Mouse (Mus musculus): Measurements from ENCODE around the gene Ncan. TPM values are rescaled to one million over a fixed set of nuclear protein-coding genes. Genes with fewer than 3 reads are reported as not detected.

Ncan gene
- polyA plus RNA-seq (2017; shearing (Covaris generic)) = not detected

DNA sequence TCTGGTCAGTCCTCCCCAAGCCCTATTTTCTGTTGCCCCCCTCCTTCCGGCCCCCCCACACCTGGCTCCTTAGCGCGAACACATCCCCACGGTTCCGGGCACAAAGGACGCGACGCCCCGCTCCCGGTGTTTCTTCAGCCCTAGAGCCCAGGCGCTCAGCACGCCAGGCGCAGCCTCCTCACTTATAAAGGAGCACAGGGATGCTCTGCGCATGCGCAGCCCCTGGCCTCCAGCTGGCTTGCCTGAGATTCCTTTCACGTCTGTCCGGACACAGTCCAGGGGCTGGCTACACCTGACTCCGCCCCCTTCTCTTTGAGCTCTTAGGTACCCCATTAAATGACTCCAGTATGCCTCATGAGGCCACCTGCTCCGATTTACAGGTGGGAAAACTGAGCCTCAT lies at the start of gene Ncan:
Gene Ncan (minus strand): TSS at position 207 of the 400 bp plus-strand sequence.
- no peak for ATAC-seq

DNA sequence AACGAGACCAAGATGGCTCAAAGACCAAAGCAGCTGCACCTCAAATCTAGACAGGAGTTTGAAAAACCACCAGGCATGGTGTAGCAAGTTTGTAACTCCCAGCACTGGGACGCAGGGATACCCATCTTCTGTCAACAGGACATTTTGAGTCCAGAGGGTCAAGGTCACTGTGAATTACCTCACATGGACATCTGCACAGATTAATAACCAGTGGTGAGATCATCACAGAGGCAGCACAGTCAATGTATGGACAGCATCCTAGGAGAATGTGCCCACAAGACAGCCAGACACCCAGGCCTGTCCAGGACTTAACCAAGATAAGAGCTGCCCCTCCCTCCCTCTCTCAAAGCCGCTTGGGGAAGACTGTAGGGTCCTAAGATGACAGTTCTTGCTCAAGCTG lies 49.4 kb upstream of the Ncan start:
- ATAC-seq = no peak

- ATAC-seq = peak; percentile 88
These were observed 45.9 kb upstream of the Ncan start for GRCm38 (mm10) chr8:70166504-70167110.

GRCm38 (mm10) chr8:70163316-70163715 lies 42.6 kb upstream of the Ncan start:
- ATAC-seq = no peak

DNA sequence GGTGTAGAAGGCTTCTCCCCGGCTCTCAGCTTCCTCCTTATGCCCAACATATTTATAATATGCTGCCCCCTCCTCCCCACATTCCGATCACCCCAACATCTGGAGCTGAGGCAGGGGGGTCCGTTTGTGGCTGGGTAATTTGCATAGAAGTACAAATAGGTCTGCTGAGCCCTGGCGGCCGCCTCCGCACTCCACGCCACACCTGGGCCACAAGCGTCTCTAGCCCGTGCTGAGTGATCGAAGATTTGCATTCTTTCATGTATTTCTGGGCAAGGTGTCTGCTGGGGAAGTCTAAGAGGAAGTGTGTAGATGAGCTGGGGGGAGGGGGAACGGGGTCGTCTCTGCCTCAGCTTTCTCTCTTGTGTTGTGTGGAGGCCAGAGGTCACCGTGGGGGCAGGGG lies 39.3 kb upstream of the Ncan start:
- peak; percentile 72 for ATAC-seq

GRCm38 (mm10) chr8:70159211-70159610 lies 38.5 kb upstream of the Ncan start:
- ATAC-seq = no peak

DNA sequence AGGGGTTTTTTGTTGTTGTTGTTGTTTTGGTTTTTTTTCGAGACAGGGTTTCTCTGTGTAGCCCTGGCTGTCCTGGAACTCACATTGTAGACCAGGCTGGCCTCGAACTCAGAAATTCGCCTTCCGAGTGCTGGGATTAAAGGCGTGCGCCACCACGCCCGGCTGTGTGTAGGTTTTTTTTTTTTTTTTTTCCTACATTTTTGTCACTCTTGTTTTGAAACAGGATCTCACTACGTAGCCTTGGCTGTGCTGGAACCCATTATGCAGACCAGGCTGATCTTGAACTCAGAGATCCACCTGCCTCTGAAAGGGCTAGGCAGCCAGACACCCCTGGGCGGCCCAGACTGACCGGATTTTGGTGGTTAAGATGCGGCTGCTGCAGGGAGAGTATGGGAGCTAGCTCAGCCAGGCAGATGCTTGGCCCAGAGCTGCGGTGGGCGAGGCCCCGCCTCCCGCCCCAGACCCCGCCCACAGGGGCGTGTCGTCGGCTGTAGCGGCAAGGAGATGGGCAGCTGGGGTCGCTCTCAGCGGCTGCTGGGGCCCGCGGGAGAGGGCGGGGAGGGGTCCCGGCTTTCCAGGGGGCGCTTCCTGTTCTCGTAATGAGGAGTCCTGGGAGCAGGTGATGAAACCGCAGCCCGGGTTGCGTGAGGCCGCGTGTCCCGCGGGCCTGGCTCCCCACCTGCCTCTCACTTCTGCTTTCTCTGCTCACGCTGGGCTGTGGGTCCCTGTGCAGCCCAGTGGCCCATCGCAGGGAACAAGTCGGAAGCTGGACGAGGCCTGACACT lies 37.6 kb upstream of the Ncan start:
- peak; percentile 69 for ATAC-seq

DNA sequence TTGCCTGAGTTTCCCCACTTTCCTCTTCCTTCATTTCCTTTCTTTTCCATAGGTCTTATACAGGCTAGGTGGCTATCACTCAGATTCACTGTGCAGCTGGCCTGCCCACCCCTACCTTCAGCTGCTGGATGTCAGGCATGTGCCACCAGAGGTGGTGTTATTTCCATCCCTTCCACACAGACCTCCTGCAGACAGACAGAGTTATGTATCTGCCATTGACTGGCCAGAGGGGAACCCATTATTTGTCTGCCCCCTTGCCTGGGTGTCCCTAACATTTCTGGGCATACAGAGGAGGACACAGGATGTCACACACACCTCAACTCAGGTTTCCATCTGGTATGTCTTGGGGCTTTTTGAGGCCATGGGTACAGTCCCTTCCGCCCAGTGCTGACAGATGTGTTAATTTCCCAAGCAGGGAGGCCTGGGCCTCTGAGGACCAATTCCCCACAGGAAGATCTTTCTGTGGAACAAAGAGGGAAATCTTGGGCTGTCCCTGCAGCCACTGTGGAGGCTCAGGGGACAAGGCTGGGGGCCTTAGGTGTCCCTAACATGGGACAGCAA lies 36.6 kb upstream of the Ncan start:
- no peak for ATAC-seq

DNA sequence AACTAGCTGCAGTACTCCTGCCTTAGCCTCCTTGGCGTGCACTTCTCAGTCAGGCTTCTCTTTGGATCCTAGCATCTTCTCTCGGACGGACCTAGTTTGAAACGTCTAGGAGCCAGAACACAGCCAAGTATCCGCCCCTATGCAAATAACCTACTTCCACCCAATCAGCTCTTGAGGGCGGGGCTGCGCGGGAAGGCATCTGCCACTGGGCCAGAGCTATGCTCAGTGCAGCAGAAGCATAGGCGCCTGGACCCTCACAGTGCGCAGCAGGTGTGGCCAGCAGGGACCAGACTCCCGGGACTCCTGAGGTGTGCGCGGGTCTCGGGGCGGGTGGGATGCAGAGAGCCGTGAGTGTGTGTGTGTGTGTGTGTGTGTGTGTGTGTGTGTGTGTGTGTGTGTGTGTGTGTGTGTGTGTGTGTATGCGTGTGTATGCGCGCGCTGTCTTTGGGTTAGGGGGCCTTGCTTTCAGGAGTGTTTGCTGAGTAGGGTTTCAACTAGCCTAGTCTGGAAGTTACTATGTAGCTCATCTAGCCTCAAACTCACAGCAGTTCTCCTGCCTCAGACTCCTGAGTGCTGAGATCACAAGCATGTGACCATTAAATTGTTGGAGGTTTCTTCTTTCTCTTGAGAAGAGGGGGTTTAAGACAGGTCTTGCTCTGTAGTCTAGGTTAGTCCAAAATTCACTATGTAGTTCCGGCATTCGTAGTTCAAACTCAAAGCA lies 32.0 kb upstream of the Ncan start:
- ATAC-seq = peak; percentile 78

DNA sequence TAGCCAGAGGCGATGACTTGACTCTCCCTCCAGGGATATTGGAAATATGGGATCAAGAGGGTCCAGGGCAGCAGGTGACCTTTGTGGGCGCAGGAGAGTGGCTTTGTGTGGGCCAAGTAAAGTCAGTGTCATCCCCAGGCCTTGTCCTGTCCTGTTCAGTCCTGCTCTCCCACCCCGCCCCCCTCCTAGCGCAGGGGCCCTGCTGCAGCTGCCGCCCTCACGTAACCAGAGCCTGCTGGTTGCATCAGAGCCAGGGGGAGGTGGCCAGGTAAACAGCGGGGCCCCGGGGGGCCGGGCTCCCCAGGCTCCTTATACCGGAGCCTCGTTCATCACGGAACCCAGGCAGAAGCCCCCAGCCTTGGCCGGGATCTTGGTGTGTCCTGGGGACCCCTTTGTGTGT lies 29.5 kb upstream of the Ncan start:
- ATAC-seq = no peak

DNA sequence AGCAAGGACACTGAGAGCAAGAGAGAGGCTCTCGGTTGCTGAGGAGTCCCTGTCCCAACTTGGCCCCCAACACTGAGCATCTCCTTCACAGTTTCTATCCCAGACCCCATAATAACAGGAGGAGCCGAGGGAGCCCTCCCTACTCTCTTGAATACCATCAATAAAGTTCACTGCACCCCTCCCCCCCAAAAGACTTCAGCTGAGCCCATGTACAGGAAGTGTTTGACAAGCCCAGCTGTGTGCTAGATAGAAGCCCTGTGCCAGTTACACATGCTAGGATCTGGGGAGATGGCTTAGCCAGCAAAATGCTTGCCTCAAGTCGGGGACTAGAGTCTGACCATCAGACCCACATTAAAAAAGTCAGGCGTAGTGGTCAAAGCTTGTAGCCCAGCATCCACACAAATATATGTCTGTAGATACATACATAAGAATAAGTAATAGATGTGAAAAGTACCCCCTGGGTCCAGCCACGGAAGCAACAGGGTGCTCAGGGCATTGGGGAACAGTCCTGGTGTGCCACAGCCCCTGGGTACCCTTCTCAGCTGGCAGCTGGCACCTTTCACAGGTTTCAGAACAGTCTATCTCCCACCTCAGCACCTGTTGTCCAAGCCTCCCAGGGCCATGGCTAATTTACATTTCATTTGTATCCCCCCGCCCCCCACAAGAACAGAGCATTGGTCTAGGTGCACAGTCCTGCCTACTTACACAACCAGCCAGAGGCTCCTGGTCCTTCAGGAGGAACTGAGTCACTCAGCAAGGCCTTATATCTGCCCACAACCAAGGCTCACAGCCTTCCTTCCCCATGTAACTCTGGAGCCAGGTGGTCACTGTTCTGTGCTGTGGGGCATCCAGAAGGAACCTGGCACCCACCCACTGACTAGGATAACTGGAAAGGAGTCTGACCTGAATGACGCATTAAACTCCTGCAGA lies 27.3 kb upstream of the Ncan start:
- no peak for ATAC-seq

GRCm38 (mm10) chr8:70139981-70140380 lies 19.3 kb upstream of the Ncan start:
- no peak for ATAC-seq

DNA sequence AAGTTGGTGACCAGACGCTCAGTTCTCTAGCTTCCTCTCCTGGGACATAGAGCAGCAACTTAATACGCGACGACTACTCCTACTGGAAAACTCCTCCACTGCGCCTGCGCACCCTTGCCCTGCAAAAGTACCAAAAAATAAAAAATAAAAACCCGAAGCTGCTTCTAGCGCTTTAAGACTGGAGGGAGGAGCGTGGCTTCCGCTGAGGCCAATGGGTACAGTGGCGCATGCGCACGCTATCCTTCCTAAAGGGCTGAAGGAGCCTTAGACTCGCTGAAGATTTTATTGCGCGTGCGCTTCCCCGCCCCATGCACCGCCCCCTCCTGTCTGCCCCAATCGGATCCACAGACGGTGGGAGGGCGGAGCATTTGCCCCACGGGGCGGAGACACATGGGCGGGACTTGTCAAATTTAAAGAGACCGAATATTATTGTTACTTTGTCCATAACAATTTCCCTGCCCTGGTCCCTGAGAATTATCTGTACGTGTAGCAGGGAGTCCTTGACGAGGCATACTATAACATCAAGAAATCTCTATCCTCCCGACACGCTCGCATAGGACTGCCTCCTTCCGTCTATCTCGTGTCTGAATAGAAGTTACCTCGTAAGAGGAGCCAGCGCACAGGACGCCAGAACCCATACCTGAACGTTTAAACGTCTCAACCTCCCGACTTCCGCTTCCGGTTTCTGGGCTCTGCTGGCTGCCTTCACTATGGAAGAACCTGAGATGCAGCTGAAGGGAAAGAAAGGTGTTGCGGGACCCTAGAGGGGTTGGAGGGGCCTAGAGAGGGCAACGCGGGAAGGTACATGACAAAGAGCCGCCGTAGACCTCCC lies 18.6 kb upstream of the Ncan start, which contains the start of the genes Rfxank, Borcs8 and Mef2b:
Gene Rfxank (minus strand): TSS at position 129 of the 832 bp plus-strand sequence.
Gene Borcs8 (plus strand): TSS at position 474 of the 832 bp plus-strand sequence.
Gene Mef2b (plus strand): TSS at position 686 of the 832 bp plus-strand sequence.
- ATAC-seq = peak; percentile 89

DNA sequence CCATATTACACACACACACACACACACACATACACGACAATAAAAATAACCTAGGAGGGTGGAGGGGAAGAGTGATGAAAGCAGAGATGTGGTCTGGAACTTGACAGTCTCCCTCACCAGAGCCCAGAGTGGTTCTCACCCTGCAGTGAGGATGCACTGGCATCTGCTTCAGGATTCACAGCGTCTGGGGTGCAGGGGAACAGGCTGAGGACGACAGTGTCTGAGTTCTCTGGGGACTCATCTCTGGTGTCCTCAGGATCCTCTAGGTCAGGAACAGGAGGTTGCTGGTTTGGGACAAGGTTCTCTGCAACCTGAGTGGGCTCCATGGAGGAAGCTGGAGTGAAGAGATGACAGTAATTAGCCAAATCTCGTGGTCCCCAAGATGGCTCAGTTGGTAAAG lies 17.2 kb upstream of the Ncan start:
- no peak for ATAC-seq

GRCm38 (mm10) chr8:70136591-70136990 lies 15.9 kb upstream of the Ncan start:
- ATAC-seq = no peak

DNA sequence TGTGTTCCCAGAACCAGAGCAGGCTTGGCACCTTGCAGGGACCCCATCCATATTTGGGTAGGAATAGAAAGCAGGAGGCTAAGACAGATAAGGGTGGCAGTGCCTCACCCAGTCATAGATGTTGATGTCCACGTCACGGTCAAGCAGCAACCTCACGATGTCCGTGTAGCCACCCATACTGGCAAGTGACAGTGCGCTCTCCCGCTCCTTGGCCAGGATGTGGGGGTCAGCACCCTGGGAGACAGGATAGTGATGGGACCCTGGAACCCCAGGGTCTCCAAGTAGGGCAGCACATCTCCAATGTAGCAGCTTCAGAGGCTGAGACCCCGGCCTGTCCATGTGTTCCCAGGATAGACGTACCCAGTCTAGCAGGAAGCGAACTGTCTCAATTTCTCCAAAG lies 14.3 kb upstream of the Ncan start:
- ATAC-seq = no peak

- no peak for ATAC-seq
These were observed 13.4 kb upstream of the Ncan start for GRCm38 (mm10) chr8:70134086-70134485.

- ATAC-seq = peak; percentile 94
These were observed 10.7 kb upstream of the Ncan start, which contains the start of gene Nr2c2ap for GRCm38 (mm10) chr8:70131166-70131883. Gene Nr2c2ap, plus strand, starts transcription at chr8:70131333.

DNA sequence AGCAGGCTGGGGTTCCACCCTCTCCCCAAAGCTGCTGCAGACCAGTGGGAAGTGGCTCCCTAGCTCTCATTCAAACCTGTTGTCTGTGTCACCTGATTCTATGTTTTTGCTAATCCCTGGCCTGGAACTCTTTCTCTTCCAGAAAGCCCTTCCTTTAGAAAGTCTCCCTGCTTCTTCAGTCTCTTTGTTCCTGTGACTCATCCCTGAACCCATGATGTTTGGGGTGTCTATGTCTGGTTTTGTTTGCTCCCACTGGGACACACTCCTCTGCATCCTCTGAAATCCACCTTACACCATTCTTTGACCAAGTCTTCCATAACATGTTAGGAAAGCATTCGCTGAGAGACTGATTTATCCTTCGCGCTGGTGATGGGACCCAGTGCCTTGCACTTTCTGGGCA lies 9.4 kb upstream of the Ncan start:
- ATAC-seq = no peak

DNA sequence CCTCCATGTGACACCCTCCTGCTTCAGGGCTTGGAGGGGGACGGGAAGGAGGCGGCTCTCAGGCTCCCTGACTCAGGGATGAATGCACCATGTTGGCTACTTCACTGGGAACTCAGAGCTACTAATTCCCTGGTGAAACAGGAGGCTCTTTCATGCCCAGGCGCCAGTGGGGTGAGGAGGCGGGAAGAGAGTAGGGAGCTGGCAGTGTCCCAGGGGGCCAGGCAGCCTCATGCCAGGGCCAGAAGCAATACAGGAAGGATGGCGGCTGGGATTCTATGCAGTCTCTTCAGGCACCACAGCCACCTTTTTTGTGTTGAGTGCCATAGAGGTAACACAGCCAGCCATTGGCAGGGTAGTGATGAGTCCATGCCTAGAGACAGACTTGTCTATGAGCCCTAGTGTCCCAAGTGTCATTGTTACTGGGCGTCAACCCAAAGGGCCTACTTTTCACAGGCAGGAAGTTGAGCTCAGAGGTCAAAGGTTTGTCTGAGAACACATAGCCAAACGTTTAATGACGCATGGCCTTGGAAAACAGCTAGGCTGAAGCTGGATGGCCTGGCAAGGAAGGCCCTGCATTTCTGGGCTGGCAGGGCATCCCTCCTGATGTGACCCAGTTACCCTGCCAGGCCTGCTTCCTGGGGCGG lies 8.8 kb upstream of the Ncan start:
- no peak for ATAC-seq
